Mouse (Mus musculus) midbrain, embryonic 13.5 days (tissue): ENCODE measurements around the gene Mospd3. TPM values are rescaled to one million over a fixed set of nuclear protein-coding genes. Genes with fewer than 3 reads are reported as not detected.

Experiments
- ATAC-seq: fragments of 200-750 bp; cut with Nextera tagmentation; 2 replicates; pipeline ENCODE4 v1.8.0; 2017; ENCODE audit warnings: mild to moderate bottlenecking, moderate TSS enrichment, moderate library complexity
- H3K27ac ChIP-seq: fragments of 300-500 bp; sonication (generic); 2 replicates; pipeline ENCODE4 v1.5.1; 2015; ENCODE audit warnings: inconsistent platforms, mild to moderate bottlenecking, moderate library complexity
- H3K27me3 ChIP-seq: fragments of 300-500 bp; sonication (generic); 2 replicates; pipeline ENCODE4 v1.6.1; 2015; ENCODE audit warnings: mild to moderate bottlenecking, inconsistent platforms
- H3K36me3 ChIP-seq: fragments of 300-500 bp; sonication (generic); 2 replicates; pipeline ENCODE4 v1.6.1; 2015; ENCODE audit warnings: mild to moderate bottlenecking, inconsistent platforms
- H3K4me1 ChIP-seq: fragments of 300-500 bp; sonication (generic); replicated peaks from 2 replicates; pipeline ENCODE4 v1.6.1; 2015; ENCODE audit warnings: inconsistent platforms
- H3K4me2 ChIP-seq: fragments of 300-500 bp; sonication (generic); replicated peaks from 2 replicates; pipeline ENCODE4 v1.6.1; 2015; ENCODE audit warnings: moderate library complexity, mild to moderate bottlenecking, inconsistent platforms
- H3K4me3 ChIP-seq: fragments of 300-500 bp; sonication (generic); replicated peaks from 2 replicates; pipeline ENCODE4 v1.5.1; 2015; ENCODE audit warnings: mild to moderate bottlenecking, inconsistent platforms
- H3K9ac ChIP-seq: fragments of 300-500 bp; sonication (generic); replicated peaks from 2 replicates; pipeline ENCODE4 v1.6.1; 2015; ENCODE audit warnings: mild to moderate bottlenecking, inconsistent platforms
- H3K9me3 ChIP-seq: fragments of 300-500 bp; sonication (generic); 2 replicates; pipeline ENCODE4 v1.6.1; 2016; ENCODE audit warnings: mild to moderate bottlenecking, inconsistent platforms
- WGBS: fragments of 180-500 bp; shearing (Covaris S2); methylation state at CpG from one replicate; pipeline ENCODE4 v1.1.7; 2015; 5-methylcytosine and 5-hydroxymethylcytosine counted together
- polyA plus RNA-seq: library from polyadenylated mRNA; unstranded; fragments of >200 nt; fragmentation: Nextera tagmentation; extraction: Ambion mirVana; gene quantifications from 2 replicates; pipeline ENCODE4 v1.2.1, GENCODE M21; 2015

Mospd3 gene
- polyA plus RNA-seq, 1 experiment from 2014 or later = 43.1 TPM

- no peak overlapping the region for H3K4me3 ChIP-seq
- H3K27me3 ChIP-seq = no peaks in the 10 kb centered on the region
- no peak overlapping the region for H3K9ac ChIP-seq
- H3K9me3 ChIP-seq = no peaks in the 10 kb centered on the region
- no peak overlapping the region for H3K4me2 ChIP-seq
- no peak overlapping the region for H3K27ac ChIP-seq
- H3K36me3 ChIP-seq = no peaks in the 10 kb centered on the region
- ATAC-seq = no peak
- 88% methylated on average over 2 of the region's 2 CpGs for WGBS
- peaks cover 11% of the 10 kb centered on the region for H3K4me1 ChIP-seq
These were observed 51.0 kb downstream of the Mospd3 start for GRCm38 (mm10) chr5:137549840-137550239.

Other genes starting within 250 kb of the Mospd3 start
- gene Zan, start 124.0 kb downstream of the Mospd3 start, polyA plus RNA-seq = 0.08 and 0.12 TPM in 2 replicates
- gene Pop7, start 98.5 kb downstream of the Mospd3 start, polyA plus RNA-seq = 74.0 and 82.0 TPM in 2 replicates
- 19.6 and 20.5 TPM in 2 replicates for gene Gigyf1, start 82.5 kb downstream of the Mospd3 start, polyA plus RNA-seq
- not detected in 2 replicates for gene Epo, start 67.8 kb downstream of the Mospd3 start, polyA plus RNA-seq
- 520 and 545 TPM in 2 replicates for gene Gnb2, start 67.5 kb downstream of the Mospd3 start, polyA plus RNA-seq
- gene Actl6b, start 47.5 kb downstream of the Mospd3 start, polyA plus RNA-seq = 231 and 235 TPM in 2 replicates
- 2.4 and 3.6 TPM in 2 replicates for gene Tfr2, start 31.2 kb downstream of the Mospd3 start, polyA plus RNA-seq
- gene Pcolce, start 12.7 kb upstream of the Mospd3 start, polyA plus RNA-seq = 9.0 and 10.5 TPM in 2 replicates
- 0.23 and 0.32 TPM in 2 replicates for gene Fbxo24, start 27.9 kb upstream of the Mospd3 start, polyA plus RNA-seq
- 18.7 and 21.4 TPM in 2 replicates for gene Lrch4, start 28.1 kb upstream of the Mospd3 start, polyA plus RNA-seq
- gene Gm20605, start 28.1 kb upstream of the Mospd3 start, polyA plus RNA-seq = 9.2 and 9.9 TPM in 2 replicates
- 2.7 and 10.9 TPM in 2 replicates for gene Sap25, start 40.3 kb upstream of the Mospd3 start, polyA plus RNA-seq
- not detected in 2 replicates for gene Irs3, start 44.7 kb upstream of the Mospd3 start, polyA plus RNA-seq
- gene Agfg2, start 83.7 kb upstream of the Mospd3 start, polyA plus RNA-seq = 19.5 and 19.6 TPM in 2 replicates
- gene Nyap1, start 140.5 kb upstream of the Mospd3 start, polyA plus RNA-seq = 39.9 and 42.3 TPM in 2 replicates
- gene Tsc22d4, start 144.7 kb upstream of the Mospd3 start, polyA plus RNA-seq = 44.2 and 54.0 TPM in 2 replicates
- 43.4 and 48.9 TPM in 2 replicates for gene Ppp1r35, start 177.8 kb upstream of the Mospd3 start, polyA plus RNA-seq
- 10.6 and 11.0 TPM in 2 replicates for gene Mepce, start 186.6 kb upstream of the Mospd3 start, polyA plus RNA-seq
- gene Zcwpw1, start 186.7 kb upstream of the Mospd3 start, polyA plus RNA-seq = 10.9 and 12.0 TPM in 2 replicates
- 0.42 TPM in 1 of 2 replicates, not detected in the other for gene Pilra, start 235.2 kb upstream of the Mospd3 start, polyA plus RNA-seq